Mouse (Mus musculus): Measurements from ENCODE around the gene Mup9.
"Not testable (repeated sequence)": the region's sequence is repeated elsewhere in the genome, so short reads cannot be mapped to it uniquely, and the experiment has no call there.

The Mup9 gene

DNA sequence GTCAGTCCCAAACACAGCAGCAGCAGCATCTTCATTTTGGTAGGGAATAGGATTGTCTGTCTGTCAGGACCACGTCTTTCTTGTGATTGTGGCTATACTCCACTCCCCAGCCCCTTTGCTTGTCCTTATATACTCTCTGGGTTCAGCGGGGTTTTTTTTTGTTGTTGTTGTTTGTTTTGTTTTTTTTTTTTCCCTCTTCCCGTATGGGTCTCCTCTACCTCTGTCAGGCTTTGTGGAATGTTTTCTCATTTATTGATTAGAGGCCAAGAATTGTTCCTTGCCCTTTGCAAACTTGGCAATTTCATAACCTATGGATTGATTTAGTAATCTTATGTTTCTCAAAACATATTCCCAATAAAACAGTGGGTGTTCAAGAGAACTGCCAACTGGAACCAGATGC lies at the start of gene Mup9:
Gene Mup9, minus strand, starts transcription at position 101 of the 400 bp plus-strand sequence.
- not testable (repeated sequence) for DNase-seq (ENCODE audit: low read depth)

All from naive thymus-derived CD4-positive, alpha-beta T cell, adult 2 months (primary cell).